Mouse (Mus musculus) lung, postnatal 0 days (tissue): ENCODE measurements around the gene Tnfsfm13. TPM values are rescaled to one million over a fixed set of nuclear protein-coding genes. Genes with fewer than 3 reads are reported as not detected.

Experiments used
- ATAC-seq: fragments of 200-750 bp; cut with Nextera tagmentation; 2 replicates; pipeline ENCODE4 v1.8.0; 2017; ENCODE audit warnings: moderate library complexity
- DNase-seq: peaks from one replicate; pipeline ENCODE4 v3.0.0-alpha.2; 2016; ENCODE audit warnings: low spot score
- H3K27ac ChIP-seq: fragments of 300-500 bp; sonication (generic); 2 replicates; pipeline ENCODE4 v1.5.1; 2014; ENCODE audit warnings: antibody characterized with exemption, mild to moderate bottlenecking, low read length, mixed read lengths
- H3K27me3 ChIP-seq: fragments of 300-500 bp; sonication (generic); replicated peaks from 2 replicates; pipeline ENCODE4 v1.6.1; 2014; ENCODE audit warnings: low read length, mixed read lengths; ENCODE audit not compliant: insufficient read depth
- H3K36me3 ChIP-seq: fragments of 300-500 bp; sonication (generic); 2 replicates; pipeline ENCODE4 v1.6.1; 2014; ENCODE audit warnings: low read length, mixed read lengths; ENCODE audit not compliant: insufficient read depth
- H3K4me1 ChIP-seq: fragments of 300-500 bp; sonication (generic); 2 replicates; pipeline ENCODE4 v1.6.1; 2014; ENCODE audit warnings: antibody characterized with exemption, low read depth, low read length, mixed read lengths; ENCODE audit not compliant: insufficient read depth
- H3K4me2 ChIP-seq: fragments of 300-500 bp; sonication (generic); replicated peaks from 2 replicates; pipeline ENCODE4 v1.6.1; 2014; ENCODE audit warnings: low read depth, mild to moderate bottlenecking, low read length, moderate library complexity, mixed read lengths
- H3K4me3 ChIP-seq: fragments of 300-500 bp; sonication (generic); 2 replicates; pipeline ENCODE4 v1.5.1; 2014; ENCODE audit warnings: low read depth, low read length
- H3K9ac ChIP-seq: fragments of 300-500 bp; sonication (generic); replicated peaks from 2 replicates; pipeline ENCODE4 v1.6.1; 2014; ENCODE audit warnings: low read depth, mild to moderate bottlenecking
- H3K9me3 ChIP-seq: fragments of 300-500 bp; sonication (generic); 2 replicates; pipeline ENCODE4 v1.6.1; 2016; ENCODE audit warnings: low read length, mixed read lengths
- CTCF ChIP-seq: IDR thresholded peaks from 2 replicates; pipeline ENCODE4 v1.5.1; 2016; ENCODE audit warnings: antibody characterized with exemption, mild to moderate bottlenecking
- EP300 ChIP-seq: IDR thresholded peaks from 2 replicates; pipeline ENCODE4 v1.6.1; 2016; ENCODE audit warnings: antibody characterized with exemption, mild to moderate bottlenecking, control low read depth
- WGBS: fragments of 180-500 bp; shearing (Covaris S2); extraction: QIAGEN DNeasy Blood & Tissue Kit; methylation state at CpG from one replicate; pipeline ENCODE4 v1.1.7; 2014; 5-methylcytosine and 5-hydroxymethylcytosine counted together
- polyA plus RNA-seq: library from polyadenylated mRNA; unstranded; fragments of >200 nt; fragmentation: Nextera tagmentation; extraction: Ambion mirVana; gene quantifications from 2 replicates; pipeline ENCODE4 v1.2.1, GENCODE M21; 2015

Gene Tnfsfm13
- polyA plus RNA-seq, 1 experiment from 2014 or later, result 11.9 TPM

- H3K9ac ChIP-seq, result no peak overlapping the region
- H3K4me1 ChIP-seq, result peaks cover 7% of the 10 kb centered on the region; the same call in 1 of the 2 replicates
- no peak overlapping the region for H3K4me3 ChIP-seq
- ATAC-seq (no peak), DNase-seq (no peak)
- 21% methylated on average over 1 of the region's 1 CpGs for WGBS
- H3K9me3 ChIP-seq, result no peaks in the 10 kb centered on the region
- no peak overlapping the region for H3K27ac ChIP-seq
- H3K4me2 ChIP-seq, result no peak overlapping the region
- no peaks in the 10 kb centered on the region for H3K36me3 ChIP-seq
- H3K27me3 ChIP-seq, result no peaks in the 10 kb centered on the region
- TF ChIP-seq EP300 (no peak), CTCF (no peak)
Observed at GRCm38 (mm10) chr11:69699595-69699994, 3.7 kb upstream of the Tnfsfm13 start.

- peak; percentile 39 for TF ChIP-seq CTCF
- TF ChIP-seq EP300, result no peak
- H3K36me3 ChIP-seq, result no peaks in the 10 kb centered on the region
- WGBS, result 68% methylated on average over 5 of the region's 5 CpGs
- no peak overlapping the region for H3K27ac ChIP-seq
- H3K9ac ChIP-seq, result no peak overlapping the region
- H3K4me2 ChIP-seq, result no peak overlapping the region
- ATAC-seq (no peak), DNase-seq (no peak)
- H3K9me3 ChIP-seq, result no peaks in the 10 kb centered on the region
- peaks cover 7% of the 10 kb centered on the region; the same call in 1 of the 2 replicates for H3K4me1 ChIP-seq
- H3K4me3 ChIP-seq, result no peak overlapping the region
- no peaks in the 10 kb centered on the region for H3K27me3 ChIP-seq
Observed at GRCm38 (mm10) chr11:69698574-69698973, 2.7 kb upstream of the Tnfsfm13 start.

- TF ChIP-seq CTCF, result no peak
- TF ChIP-seq EP300, result no peak
Observed at GRCm38 (mm10) chr11:69697396-69697795, 1.5 kb upstream of the Tnfsfm13 start.

GRCm38 (mm10) chr11:69695046-69695360 is 895 bp downstream of the Tnfsfm13 start:
- Histone ChIP-seq H3K9ac (peak overlapping the region; percentile 87), H3K36me3 (0 out of 2 replicates have a peak, but pooled peaks cover 6% of the 10 kb centered on the region), H3K27me3 (no peaks in the 10 kb centered on the region), H3K4me2 (peak overlapping the region; percentile 85), H3K4me3 (peak overlapping the region; percentile 64), H3K27ac (peak overlapping the region; percentile 87), H3K9me3 (no peaks in the 10 kb centered on the region), H3K4me1 (peaks cover 7% of the 10 kb centered on the region; the same call in 1 of the 2 replicates)
- ATAC-seq (no peak; the same call in 1 of the 2 replicates), DNase-seq (peak; percentile 44)
- 20% methylated on average over 6 of the region's 6 CpGs for WGBS
- TF ChIP-seq CTCF (no peak), EP300 (no peak)

More at GRCm38 (mm10) chr11:69697396-69697795, 1.5 kb upstream of the Tnfsfm13 start:
- ATAC-seq, result no peak
- H3K36me3 ChIP-seq, result no peaks in the 10 kb centered on the region
- no peak for DNase-seq
- H3K4me1 ChIP-seq, result peaks cover 7% of the 10 kb centered on the region; the same call in 1 of the 2 replicates
- H3K27me3 ChIP-seq, result no peaks in the 10 kb centered on the region
- H3K4me2 ChIP-seq, result no peak overlapping the region
- no peak overlapping the region for H3K4me3 ChIP-seq
- H3K9me3 ChIP-seq, result no peaks in the 10 kb centered on the region
- no peak overlapping the region for H3K9ac ChIP-seq
- no peak overlapping the region for H3K27ac ChIP-seq
- WGBS, result 85% methylated on average over 3 of the region's 3 CpGs

- 0 out of 2 replicates have a peak, but pooled peaks cover 6% of the 10 kb centered on the region for H3K36me3 ChIP-seq
- H3K27ac ChIP-seq, result no peak overlapping the region
- no peak overlapping the region for H3K9ac ChIP-seq
- TF ChIP-seq CTCF (no peak), EP300 (no peak)
- H3K27me3 ChIP-seq, result no peaks in the 10 kb centered on the region
- no peak overlapping the region for H3K4me2 ChIP-seq
- H3K4me1 ChIP-seq, result peaks cover 7% of the 10 kb centered on the region; the same call in 1 of the 2 replicates
- DNase-seq, result no peak
- 56% methylated on average over 11 of the region's 11 CpGs for WGBS
- H3K4me3 ChIP-seq, result no peak overlapping the region
- no peaks in the 10 kb centered on the region for H3K9me3 ChIP-seq
- ATAC-seq, result no peak
Observed at GRCm38 (mm10) chr11:69693421-69693965, 2.4 kb downstream of the Tnfsfm13 start.

- TF ChIP-seq EP300 (no peak), CTCF (no peak)
- WGBS, result 87% methylated on average over 5 of the region's 6 CpGs
- H3K4me1 ChIP-seq, result peaks cover 7% of the 10 kb centered on the region; the same call in 1 of the 2 replicates
- H3K4me2 ChIP-seq, result no peak overlapping the region
- no peak overlapping the region for H3K9ac ChIP-seq
- no peak overlapping the region for H3K27ac ChIP-seq
- no peaks in the 10 kb centered on the region for H3K27me3 ChIP-seq
- H3K4me3 ChIP-seq, result no peak overlapping the region
- H3K9me3 ChIP-seq, result no peaks in the 10 kb centered on the region
- 0 out of 2 replicates have a peak, but pooled peaks cover 6% of the 10 kb centered on the region for H3K36me3 ChIP-seq
- no peak for ATAC-seq
- DNase-seq, result no peak
Observed at GRCm38 (mm10) chr11:69692863-69693262, 3.0 kb downstream of the Tnfsfm13 start.
